Mouse (Mus musculus): ENCODE results near the gene Nkiras1. TPM values are rescaled to one million over a fixed set of nuclear protein-coding genes. Genes with fewer than 3 reads are reported as not detected.

Nkiras1 gene
- polyA plus RNA-seq, 1 experiment = 134 TPM

Other genes with a start within 250 kb of the Nkiras1 start
- gene Nr1d2, start 32.0 kb upstream of the Nkiras1 start, polyA plus RNA-seq (2012; rRNA removed) = 61.6 and 65.4 TPM in 2 replicates
- 317 and 423 TPM in 2 replicates for gene Rpl15, start 255 bp downstream of the Nkiras1 start, polyA plus RNA-seq (2012; rRNA removed)
- gene Ube2e1, start 60.7 kb downstream of the Nkiras1 start, polyA plus RNA-seq (2012; rRNA removed) = 112 and 124 TPM in 2 replicates

All from frontal cortex, adult 2 months (tissue).